Mouse (Mus musculus) neural tube, embryonic 14.5 days (tissue): ENCODE results near the gene Col2a1. TPM values are rescaled to one million over a fixed set of nuclear protein-coding genes. Genes with fewer than 3 reads are reported as not detected.

Experiments
- ATAC-seq: fragments of 200-750 bp; cut with Nextera tagmentation; 2 replicates; pipeline ENCODE4 v1.8.0; 2017; ENCODE audit warnings: low read depth, mild to moderate bottlenecking, moderate TSS enrichment, moderate library complexity
- H3K27ac ChIP-seq: fragments of 300-500 bp; sonication (generic); 2 replicates; pipeline ENCODE4 v1.5.1; 2014; ENCODE audit warnings: low read depth, mild to moderate bottlenecking, control low read depth, low read length, moderate library complexity, mixed read lengths
- H3K27me3 ChIP-seq: fragments of 300-500 bp; sonication (generic); 2 replicates; pipeline ENCODE4 v1.6.1; 2014; ENCODE audit warnings: low read length; ENCODE audit not compliant: control insufficient read depth, insufficient read depth
- H3K36me3 ChIP-seq: fragments of 300-500 bp; sonication (generic); 2 replicates; pipeline ENCODE4 v1.6.1; 2014; ENCODE audit warnings: low read length, mixed read lengths; ENCODE audit not compliant: control insufficient read depth, insufficient read depth
- H3K4me1 ChIP-seq: fragments of 300-500 bp; sonication (generic); 2 replicates; pipeline ENCODE4 v1.6.1; 2014; ENCODE audit warnings: low read length; ENCODE audit not compliant: control insufficient read depth, insufficient read depth
- H3K4me2 ChIP-seq: fragments of 300-500 bp; sonication (generic); 2 replicates; pipeline ENCODE4 v1.6.1; 2014; ENCODE audit warnings: mild to moderate bottlenecking, low read depth, low read length, control low read depth
- H3K4me3 ChIP-seq: fragments of 300-500 bp; sonication (generic); 2 replicates; pipeline ENCODE4 v1.5.1; 2014; ENCODE audit warnings: low read depth, low read length, control low read depth, mixed read lengths
- H3K9ac ChIP-seq: fragments of 300-500 bp; sonication (generic); replicated peaks from 2 replicates; pipeline ENCODE4 v1.6.1; 2014; ENCODE audit warnings: low read depth, mild to moderate bottlenecking, control low read depth, low read length, mixed read lengths
- H3K9me3 ChIP-seq: fragments of 300-500 bp; sonication (generic); 2 replicates; pipeline ENCODE4 v1.6.1; 2016; ENCODE audit warnings: low read length; ENCODE audit not compliant: control insufficient read depth
- WGBS: fragments of 180-500 bp; shearing (Covaris S2); extraction: QIAGEN DNeasy Blood & Tissue Kit; methylation state at CpG from one replicate; pipeline ENCODE4 v1.1.7; 2014; 5-methylcytosine and 5-hydroxymethylcytosine counted together
- polyA plus RNA-seq: library from polyadenylated mRNA; unstranded; fragments of >200 nt; fragmentation: Nextera tagmentation; extraction: Ambion mirVana; gene quantifications from 2 replicates; pipeline ENCODE4 v1.2.1, GENCODE M21; 2014

Col2a1 gene
- polyA plus RNA-seq = 11.3 and 26.0 TPM in 2 replicates

GRCm38 (mm10) chr15:98003822-98004739 lies at the start of gene Col2a1:
Gene Col2a1, minus strand, starts transcription at chr15:98004695.
- peak within 1 kb of the TSS; percentile 36 for H3K4me3 ChIP-seq
- H3K4me2 ChIP-seq = peak within 1 kb of the TSS; percentile 86
- peak within 1 kb of the TSS; percentile 32 for H3K9ac ChIP-seq
- peaks cover 5% of the 10 kb centered on the region for H3K27me3 ChIP-seq
- peaks cover 33% of the 10 kb centered on the region for H3K4me1 ChIP-seq
- no peaks in the 10 kb centered on the region for H3K9me3 ChIP-seq
- 0 out of 2 replicates have a peak, but pooled peaks have one; percentile 49 for ATAC-seq
- WGBS = under 1% methylated on average over 59 of the region's 59 CpGs
- H3K36me3 ChIP-seq = no peaks in the 10 kb centered on the region
- H3K27ac ChIP-seq = peak within 1 kb of the TSS; percentile 22; the same call in 1 of the 2 replicates

GRCm38 (mm10) chr15:98051685-98052084 lies 47.2 kb upstream of the Col2a1 start:
- Histone ChIP-seq H3K4me2 (no peak overlapping the region), H3K4me1 (no peaks in the 10 kb centered on the region), H3K27me3 (no peaks in the 10 kb centered on the region), H3K9me3 (no peaks in the 10 kb centered on the region), H3K36me3 (peaks cover 28% of the 10 kb centered on the region), H3K4me3 (no peak overlapping the region), H3K27ac (no peak overlapping the region), H3K9ac (no peak overlapping the region)
- 95% methylated on average over 5 of the region's 5 CpGs for WGBS
- no peak for ATAC-seq

- no peak overlapping the region for H3K4me2 ChIP-seq
- no peak overlapping the region for H3K9ac ChIP-seq
- H3K4me3 ChIP-seq = no peak overlapping the region
- WGBS = 92% methylated on average over 13 of the region's 13 CpGs
- no peaks in the 10 kb centered on the region for H3K4me1 ChIP-seq
- peaks cover 46% of the 10 kb centered on the region for H3K36me3 ChIP-seq
- no peak for ATAC-seq
- H3K27me3 ChIP-seq = no peaks in the 10 kb centered on the region
- H3K27ac ChIP-seq = no peak overlapping the region
- no peaks in the 10 kb centered on the region for H3K9me3 ChIP-seq
These were observed 44.6 kb upstream of the Col2a1 start for GRCm38 (mm10) chr15:98048918-98049700.

- H3K4me2 ChIP-seq = no peak overlapping the region
- H3K9ac ChIP-seq = no peak overlapping the region
- WGBS = 93% methylated on average over 5 of the region's 5 CpGs
- ATAC-seq = no peak
- H3K27ac ChIP-seq = no peak overlapping the region
- no peak overlapping the region for H3K4me3 ChIP-seq
- H3K4me1 ChIP-seq = no peaks in the 10 kb centered on the region
- peaks cover 55% of the 10 kb centered on the region for H3K36me3 ChIP-seq
- H3K27me3 ChIP-seq = no peaks in the 10 kb centered on the region
- no peaks in the 10 kb centered on the region for H3K9me3 ChIP-seq
These were observed 39.9 kb upstream of the Col2a1 start for GRCm38 (mm10) chr15:98044387-98044786.

- H3K9me3 ChIP-seq = no peaks in the 10 kb centered on the region
- ATAC-seq = no peak
- H3K9ac ChIP-seq = no peak overlapping the region
- H3K36me3 ChIP-seq = peaks cover 56% of the 10 kb centered on the region
- H3K4me3 ChIP-seq = no peak overlapping the region
- no peaks in the 10 kb centered on the region for H3K4me1 ChIP-seq
- WGBS = 96% methylated on average over 6 of the region's 6 CpGs
- no peak overlapping the region for H3K27ac ChIP-seq
- no peak overlapping the region for H3K4me2 ChIP-seq
- H3K27me3 ChIP-seq = no peaks in the 10 kb centered on the region
These were observed 39.5 kb upstream of the Col2a1 start for GRCm38 (mm10) chr15:98043967-98044366.

GRCm38 (mm10) chr15:98042508-98042907 lies 38.0 kb upstream of the Col2a1 start:
- Histone ChIP-seq H3K4me3 (no peak overlapping the region), H3K4me1 (no peaks in the 10 kb centered on the region), H3K27ac (no peak overlapping the region), H3K4me2 (no peak overlapping the region), H3K27me3 (no peaks in the 10 kb centered on the region), H3K36me3 (peaks cover 49% of the 10 kb centered on the region), H3K9me3 (no peaks in the 10 kb centered on the region), H3K9ac (no peak overlapping the region)
- 94% methylated on average over 12 of the region's 12 CpGs for WGBS
- ATAC-seq = no peak

- ATAC-seq = no peak
- H3K4me2 ChIP-seq = no peak overlapping the region
- peaks cover 27% of the 10 kb centered on the region; the same call in 1 of the 2 replicates for H3K36me3 ChIP-seq
- no peak overlapping the region for H3K27ac ChIP-seq
- H3K9ac ChIP-seq = no peak overlapping the region
- H3K4me3 ChIP-seq = no peak overlapping the region
- 90% methylated on average over 10 of the region's 10 CpGs for WGBS
- H3K4me1 ChIP-seq = no peaks in the 10 kb centered on the region
- no peaks in the 10 kb centered on the region for H3K9me3 ChIP-seq
- H3K27me3 ChIP-seq = no peaks in the 10 kb centered on the region
These were observed 35.2 kb upstream of the Col2a1 start for GRCm38 (mm10) chr15:98039682-98040081.

GRCm38 (mm10) chr15:98036578-98036977 lies 32.1 kb upstream of the Col2a1 start:
- Histone ChIP-seq H3K36me3 (peaks cover 22% of the 10 kb centered on the region; the same call in 1 of the 2 replicates), H3K4me1 (no peaks in the 10 kb centered on the region), H3K9ac (no peak overlapping the region), H3K27ac (no peak overlapping the region), H3K4me2 (no peak overlapping the region), H3K27me3 (no peaks in the 10 kb centered on the region), H3K4me3 (no peak overlapping the region), H3K9me3 (no peaks in the 10 kb centered on the region)
- WGBS = 92% methylated on average over 5 of the region's 5 CpGs
- no peak for ATAC-seq
